Mouse (Mus musculus) midbrain, embryonic 13.5 days (tissue): Measurements from ENCODE around the gene Dmac1. TPM values are rescaled to one million over a fixed set of nuclear protein-coding genes. Genes with fewer than 3 reads are reported as not detected.
A peak's percentile ranks its signal among the peaks of the same experiment; 100 is the strongest.

Experiments used
- ATAC-seq: fragments of 200-750 bp; cut with Nextera tagmentation; 2 replicates; pipeline ENCODE4 v1.8.0; 2017; ENCODE audit warnings: mild to moderate bottlenecking, moderate TSS enrichment, moderate library complexity
- H3K27ac ChIP-seq: fragments of 300-500 bp; sonication (generic); 2 replicates; pipeline ENCODE4 v1.5.1; 2015; ENCODE audit warnings: inconsistent platforms, mild to moderate bottlenecking, moderate library complexity
- H3K27me3 ChIP-seq: fragments of 300-500 bp; sonication (generic); 2 replicates; pipeline ENCODE4 v1.6.1; 2015; ENCODE audit warnings: mild to moderate bottlenecking, inconsistent platforms
- H3K36me3 ChIP-seq: fragments of 300-500 bp; sonication (generic); 2 replicates; pipeline ENCODE4 v1.6.1; 2015; ENCODE audit warnings: mild to moderate bottlenecking, inconsistent platforms
- H3K4me1 ChIP-seq: fragments of 300-500 bp; sonication (generic); replicated peaks from 2 replicates; pipeline ENCODE4 v1.6.1; 2015; ENCODE audit warnings: inconsistent platforms
- H3K4me2 ChIP-seq: fragments of 300-500 bp; sonication (generic); replicated peaks from 2 replicates; pipeline ENCODE4 v1.6.1; 2015; ENCODE audit warnings: moderate library complexity, mild to moderate bottlenecking, inconsistent platforms
- H3K4me3 ChIP-seq: fragments of 300-500 bp; sonication (generic); replicated peaks from 2 replicates; pipeline ENCODE4 v1.5.1; 2015; ENCODE audit warnings: mild to moderate bottlenecking, inconsistent platforms
- H3K9ac ChIP-seq: fragments of 300-500 bp; sonication (generic); replicated peaks from 2 replicates; pipeline ENCODE4 v1.6.1; 2015; ENCODE audit warnings: mild to moderate bottlenecking, inconsistent platforms
- H3K9me3 ChIP-seq: fragments of 300-500 bp; sonication (generic); 2 replicates; pipeline ENCODE4 v1.6.1; 2016; ENCODE audit warnings: mild to moderate bottlenecking, inconsistent platforms
- WGBS: fragments of 180-500 bp; shearing (Covaris S2); methylation state at CpG from one replicate; pipeline ENCODE4 v1.1.7; 2015; 5-methylcytosine and 5-hydroxymethylcytosine counted together
- polyA plus RNA-seq: library from polyadenylated mRNA; unstranded; fragments of >200 nt; fragmentation: Nextera tagmentation; extraction: Ambion mirVana; gene quantifications from 2 replicates; pipeline ENCODE4 v1.2.1, GENCODE M21; 2015

Gene Dmac1
- 107 and 111 TPM in 2 replicates for polyA plus RNA-seq

GRCm38 (mm10) chr4:75278197-75279175 is at the start of gene Dmac1:
TSS of gene Dmac1 (minus strand) at chr4:75278305.
- Histone ChIP-seq H3K27ac (0 out of 2 replicates have a peak within 1 kb of the TSS, but pooled peaks have one; percentile 39), H3K27me3 (no peaks in the 10 kb centered on the region), H3K4me3 (peak within 1 kb of the TSS; percentile 84), H3K4me2 (peak within 1 kb of the TSS; percentile 71), H3K4me1 (peaks cover 9% of the 10 kb centered on the region; the same call in 1 of the 2 replicates), H3K9me3 (no peaks in the 10 kb centered on the region), H3K36me3 (peaks cover 18% of the 10 kb centered on the region), H3K9ac (peak within 1 kb of the TSS; percentile 87)
- ATAC-seq = peak; percentile 97
- 18% methylated on average over 23 of the region's 23 CpGs for WGBS

DNA sequence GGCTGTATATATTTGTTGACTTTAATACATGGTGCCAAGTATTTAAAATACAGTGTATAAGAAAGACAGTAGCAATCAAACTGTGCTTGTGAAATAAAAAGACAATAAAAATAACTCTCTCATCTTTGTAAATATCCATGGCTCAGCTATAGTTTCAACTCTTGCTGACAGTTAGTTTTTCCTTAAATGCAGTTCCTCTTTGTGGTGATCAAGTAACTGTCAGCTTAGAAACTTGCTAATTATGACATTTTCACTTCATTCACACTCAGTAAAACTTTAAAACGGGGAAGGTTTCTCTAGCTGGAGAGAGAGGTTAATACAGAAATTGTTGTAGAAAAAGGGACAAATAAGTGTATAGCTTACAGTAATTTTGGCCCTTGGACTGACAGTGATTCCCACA is 37.3 kb upstream of the Dmac1 start:
- H3K4me3 ChIP-seq = no peak overlapping the region
- no peak overlapping the region for H3K9ac ChIP-seq
- 82% methylated on average over 1 of the region's 1 CpGs for WGBS
- no peaks in the 10 kb centered on the region for H3K27me3 ChIP-seq
- H3K9me3 ChIP-seq = no peaks in the 10 kb centered on the region
- ATAC-seq = no peak
- no peaks in the 10 kb centered on the region for H3K4me1 ChIP-seq
- no peaks in the 10 kb centered on the region for H3K36me3 ChIP-seq
- H3K4me2 ChIP-seq = no peak overlapping the region
- no peak overlapping the region for H3K27ac ChIP-seq

DNA sequence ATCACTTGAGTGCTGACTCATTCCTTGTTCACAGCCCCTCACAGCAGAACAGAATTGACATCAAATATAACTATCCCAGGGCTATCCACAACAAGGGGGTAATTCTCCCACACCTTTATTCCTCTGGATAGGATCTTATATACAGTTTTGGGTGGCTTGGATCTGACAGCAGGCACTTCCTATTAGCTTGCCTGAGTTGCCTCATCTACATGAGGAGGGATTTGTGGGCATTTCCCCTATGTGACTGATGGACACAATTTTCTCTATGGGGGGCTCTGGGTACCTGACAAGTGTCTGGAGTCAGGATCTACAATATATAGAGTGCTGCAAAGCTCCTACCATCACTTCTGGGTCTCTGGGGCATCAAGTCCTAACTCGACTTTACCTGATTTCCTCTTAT is 36.9 kb upstream of the Dmac1 start:
- no peak overlapping the region for H3K4me2 ChIP-seq

GRCm38 (mm10) chr4:75311918-75312317 is 33.8 kb upstream of the Dmac1 start:
- H3K4me2 ChIP-seq = no peak overlapping the region
- WGBS = 97% methylated on average over 2 of the region's 2 CpGs
- no peaks in the 10 kb centered on the region for H3K27me3 ChIP-seq
- no peaks in the 10 kb centered on the region for H3K4me1 ChIP-seq
- ATAC-seq = no peak
- H3K27ac ChIP-seq = no peak overlapping the region
- H3K9me3 ChIP-seq = no peaks in the 10 kb centered on the region
- no peaks in the 10 kb centered on the region for H3K36me3 ChIP-seq
- H3K9ac ChIP-seq = no peak overlapping the region
- no peak overlapping the region for H3K4me3 ChIP-seq

More for the DNA sequence above, 36.9 kb upstream of the Dmac1 start:
- H3K9ac ChIP-seq = no peak overlapping the region
- no peak for ATAC-seq
- no peak overlapping the region for H3K4me3 ChIP-seq
- 79% methylated on average over 1 of the region's 1 CpGs for WGBS
- no peaks in the 10 kb centered on the region for H3K27me3 ChIP-seq
- H3K36me3 ChIP-seq = no peaks in the 10 kb centered on the region
- no peak overlapping the region for H3K27ac ChIP-seq
- no peaks in the 10 kb centered on the region for H3K9me3 ChIP-seq
- no peaks in the 10 kb centered on the region for H3K4me1 ChIP-seq

GRCm38 (mm10) chr4:75311305-75311704 is 33.2 kb upstream of the Dmac1 start:
- H3K27me3 ChIP-seq = no peaks in the 10 kb centered on the region
- H3K4me1 ChIP-seq = no peaks in the 10 kb centered on the region
- H3K9ac ChIP-seq = no peak overlapping the region
- H3K27ac ChIP-seq = no peak overlapping the region
- no peaks in the 10 kb centered on the region for H3K36me3 ChIP-seq
- no peak overlapping the region for H3K4me2 ChIP-seq
- WGBS = 92% methylated on average over 2 of the region's 2 CpGs
- no peaks in the 10 kb centered on the region for H3K9me3 ChIP-seq
- H3K4me3 ChIP-seq = no peak overlapping the region
- no peak for ATAC-seq

- Histone ChIP-seq H3K36me3 (no peaks in the 10 kb centered on the region), H3K4me3 (no peak overlapping the region), H3K4me1 (no peaks in the 10 kb centered on the region), H3K4me2 (no peak overlapping the region), H3K27ac (no peak overlapping the region), H3K9ac (no peak overlapping the region), H3K27me3 (no peaks in the 10 kb centered on the region), H3K9me3 (no peaks in the 10 kb centered on the region)
- ATAC-seq = no peak
- WGBS = 88% methylated on average over 1 of the region's 1 CpGs
These were observed 22.3 kb upstream of the Dmac1 start for GRCm38 (mm10) chr4:75300205-75300972.

DNA sequence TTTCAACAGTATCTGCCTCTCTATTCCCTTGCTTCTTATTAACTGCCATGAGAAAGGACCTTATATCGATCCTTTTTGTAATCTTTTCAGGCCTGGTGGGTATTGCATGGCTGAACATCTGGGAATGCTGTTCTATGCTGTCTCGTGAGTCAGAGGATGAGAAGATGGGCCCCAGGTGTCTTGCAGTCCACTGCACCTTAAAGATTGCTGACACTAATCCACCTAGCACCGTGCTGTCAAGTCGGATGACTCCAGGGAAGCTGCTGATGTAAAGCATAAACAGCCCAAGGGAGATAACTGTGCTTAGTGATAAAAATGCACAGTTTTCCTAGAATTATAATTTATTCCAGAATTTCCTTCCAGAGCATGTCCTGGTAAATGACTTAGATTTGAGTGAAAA is 14.2 kb upstream of the Dmac1 start:
- Histone ChIP-seq H3K36me3 (no peaks in the 10 kb centered on the region), H3K9ac (no peak overlapping the region), H3K27ac (no peak overlapping the region), H3K4me3 (no peak overlapping the region), H3K4me2 (no peak overlapping the region), H3K4me1 (no peaks in the 10 kb centered on the region), H3K9me3 (no peaks in the 10 kb centered on the region), H3K27me3 (no peaks in the 10 kb centered on the region)
- WGBS = 57% methylated on average over 4 of the region's 4 CpGs
- no peak for ATAC-seq

DNA sequence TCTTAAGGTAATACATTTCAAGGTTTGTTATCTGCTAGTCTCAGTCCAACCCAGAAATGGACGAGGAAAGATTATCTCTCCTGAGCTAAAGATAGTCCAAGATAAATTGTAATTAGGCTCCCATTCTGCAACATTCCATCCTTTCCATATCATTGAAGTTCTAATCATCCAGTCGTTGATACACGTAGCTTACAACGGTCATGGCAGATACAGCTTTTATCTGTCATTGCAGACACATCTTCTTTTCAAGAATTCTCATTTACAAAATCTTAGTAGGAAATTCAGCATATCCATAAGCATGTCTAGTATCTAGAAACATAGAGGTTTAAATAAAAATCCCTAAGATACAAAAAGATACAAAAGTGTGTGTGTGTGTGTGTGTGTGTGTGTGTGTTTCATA is 13.0 kb upstream of the Dmac1 start:
- ATAC-seq = no peak
- Histone ChIP-seq H3K4me3 (no peak overlapping the region), H3K36me3 (no peaks in the 10 kb centered on the region), H3K27ac (no peak overlapping the region), H3K9ac (no peak overlapping the region), H3K4me1 (no peaks in the 10 kb centered on the region), H3K27me3 (no peaks in the 10 kb centered on the region), H3K9me3 (no peaks in the 10 kb centered on the region), H3K4me2 (no peak overlapping the region)
- 88% methylated on average over 4 of the region's 4 CpGs for WGBS

DNA sequence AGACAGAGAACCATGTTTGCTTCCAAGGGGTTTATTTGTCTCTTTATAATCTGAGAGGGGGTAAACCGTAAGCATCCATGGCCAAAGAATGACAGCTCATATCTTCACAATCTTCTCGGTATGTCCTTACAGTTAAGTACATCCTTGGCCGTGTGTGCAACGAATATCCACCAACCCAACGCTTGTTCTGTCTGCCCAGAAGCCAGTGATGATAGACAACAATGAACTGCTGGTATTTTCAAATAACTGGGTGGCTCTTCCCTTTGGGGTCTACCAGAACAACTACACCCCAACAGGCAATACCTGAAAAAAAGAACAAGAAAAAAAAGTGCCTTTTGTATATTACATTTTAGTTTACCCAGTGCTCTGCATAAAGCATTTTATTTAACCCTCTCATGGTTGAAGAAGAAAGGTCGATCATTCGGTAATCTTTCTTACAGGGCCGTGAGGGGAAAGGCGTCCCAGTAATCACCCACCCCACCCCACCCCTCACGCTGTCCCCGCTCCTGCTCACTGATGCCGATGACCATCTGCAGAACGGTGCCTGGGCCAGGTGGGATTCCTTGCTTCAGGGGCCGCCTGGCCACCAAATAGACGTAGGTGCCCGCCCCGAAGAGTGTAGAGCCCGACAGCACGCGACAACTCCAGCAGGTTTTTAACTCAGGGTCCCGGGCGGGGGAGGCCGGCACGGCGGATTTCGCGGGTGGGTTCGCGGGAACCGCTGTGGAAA is 473 bp downstream of the Dmac1 start:
- peak overlapping the region; percentile 71 for H3K4me2 ChIP-seq
- H3K4me3 ChIP-seq = peak overlapping the region; percentile 84
- peak; percentile 95 for ATAC-seq
- peak overlapping the region; percentile 87 for H3K9ac ChIP-seq
- WGBS = 8% methylated on average over 30 of the region's 30 CpGs
- H3K9me3 ChIP-seq = no peaks in the 10 kb centered on the region
- peaks cover 9% of the 10 kb centered on the region; the same call in 1 of the 2 replicates for H3K4me1 ChIP-seq
- H3K36me3 ChIP-seq = peaks cover 26% of the 10 kb centered on the region
- H3K27me3 ChIP-seq = no peaks in the 10 kb centered on the region
- H3K27ac ChIP-seq = 0 out of 2 replicates have a peak overlapping the region, but pooled peaks have one; percentile 39

- H3K27me3 ChIP-seq = no peaks in the 10 kb centered on the region
- H3K4me1 ChIP-seq = peaks cover 9% of the 10 kb centered on the region; the same call in 1 of the 2 replicates
- no peak overlapping the region for H3K9ac ChIP-seq
- H3K9me3 ChIP-seq = no peaks in the 10 kb centered on the region
- no peak for ATAC-seq
- H3K36me3 ChIP-seq = peaks cover 34% of the 10 kb centered on the region
- no peak overlapping the region for H3K4me2 ChIP-seq
- H3K4me3 ChIP-seq = no peak overlapping the region
- no peak overlapping the region for H3K27ac ChIP-seq
- WGBS = 90% methylated on average over 2 of the region's 2 CpGs
These were observed 2.4 kb downstream of the Dmac1 start for GRCm38 (mm10) chr4:75275737-75276136.

DNA sequence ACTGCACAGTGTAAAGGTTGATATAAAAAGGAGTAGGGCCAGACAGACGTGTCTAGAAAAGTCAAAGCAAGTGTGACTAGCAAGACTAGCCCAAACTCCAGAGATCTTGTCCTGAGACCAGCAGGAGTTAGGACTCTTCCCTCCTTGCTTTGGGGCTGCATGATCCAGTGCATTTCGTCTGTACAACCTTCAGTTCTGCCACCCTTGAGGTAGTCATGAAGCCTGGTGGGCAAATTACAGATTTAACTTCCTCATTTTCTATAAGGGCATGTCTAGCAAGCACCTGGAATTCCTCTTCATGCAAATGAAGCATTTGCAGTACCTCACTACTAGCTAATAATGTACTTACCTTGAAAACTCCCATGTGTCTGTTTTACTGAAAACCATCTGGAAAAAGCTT is 10.2 kb downstream of the Dmac1 start:
- Histone ChIP-seq H3K9ac (no peak overlapping the region), H3K4me2 (no peak overlapping the region), H3K4me1 (no peaks in the 10 kb centered on the region), H3K36me3 (peaks cover 9% of the 10 kb centered on the region), H3K9me3 (no peaks in the 10 kb centered on the region), H3K4me3 (no peak overlapping the region), H3K27me3 (no peaks in the 10 kb centered on the region), H3K27ac (no peak overlapping the region)
- ATAC-seq = no peak
- 74% methylated on average over 2 of the region's 2 CpGs for WGBS
